Mouse (Mus musculus) brown adipose tissue, adult 24 weeks (tissue): ENCODE results near the gene Armcx6. TPM values are rescaled to one million over a fixed set of nuclear protein-coding genes. Genes with fewer than 3 reads are reported as not detected.
A peak's percentile ranks its signal among the peaks of the same experiment; 100 is the strongest.

Source experiments
- H3K27ac ChIP-seq: fragments of 200-500 bp; replicated peaks from 2 replicates; pipeline ENCODE4 v1.5.1; 2012; ENCODE audit warnings: low read depth, mild to moderate bottlenecking, low read length
- H3K4me1 ChIP-seq: fragments of 200-500 bp; 2 replicates; pipeline ENCODE4 v1.6.1; 2012; ENCODE audit warnings: low read length, mixed read lengths; ENCODE audit not compliant: control insufficient read depth, insufficient read depth, insufficient read length
- H3K4me3 ChIP-seq: fragments of 200-500 bp; 2 replicates; pipeline ENCODE4 v1.5.1; 2012; ENCODE audit warnings: low read depth, mild to moderate bottlenecking, low read length, moderate library complexity; ENCODE audit not compliant: insufficient read depth
- polyA plus RNA-seq: library from polyadenylated mRNA; stranded (reverse); fragments of >200 nt; gene quantifications from 2 replicates; pipeline ENCODE4 v1.2.4, GENCODE M21; 2012; ENCODE audit not compliant: missing spikeins, insufficient read depth, insufficient read length

The Armcx6 gene
- polyA plus RNA-seq, 1 experiment, result 0.67 TPM

DNA sequence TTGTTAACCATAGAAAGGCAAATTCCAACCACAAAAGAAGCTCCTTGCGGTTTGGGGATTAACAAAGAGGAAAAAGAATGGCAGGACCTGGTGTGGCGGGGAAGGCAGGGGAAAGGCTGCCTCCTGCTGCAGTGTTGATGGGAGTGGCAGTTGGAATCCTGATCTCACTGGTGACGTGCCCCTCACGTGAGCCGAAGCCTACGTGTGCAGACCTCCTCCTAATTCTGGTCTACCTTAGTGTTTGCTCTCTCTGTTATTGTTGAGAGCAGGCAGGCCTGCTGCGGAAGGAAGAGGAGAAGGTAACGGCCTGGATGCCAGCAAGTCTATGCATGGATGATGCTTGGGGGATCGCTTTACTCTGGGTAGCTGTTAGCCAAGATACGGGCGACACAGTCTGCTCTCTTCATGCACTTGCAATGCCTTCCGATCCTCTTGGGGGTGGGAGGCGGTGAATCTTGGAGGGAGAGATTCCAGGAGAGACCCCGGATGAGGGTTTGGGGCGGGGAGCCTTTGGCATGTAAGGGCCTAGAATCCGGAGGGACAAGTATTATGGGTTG, 33.4 kb downstream of the Armcx6 start, which contains the start of gene Armcx1:
Gene Armcx1, plus strand, starts transcription at position 212 of the 557 bp plus-strand sequence.
- H3K4me3 ChIP-seq, result peak within 1 kb of the TSS; percentile 59
- peak within 1 kb of the TSS; percentile 26; the same call in 1 of the 2 replicates for H3K27ac ChIP-seq
- no peaks in the 10 kb centered on the region for H3K4me1 ChIP-seq

- Histone ChIP-seq H3K4me1 (no peaks in the 10 kb centered on the region), H3K4me3 (no peak overlapping the region), H3K27ac (no peak overlapping the region)
Measured at GRCm38 (mm10) chrX:134716863-134717262, 34.4 kb downstream of the Armcx6 start.

Other genes starting within 250 kb of the Armcx6 start
- 54.9 and 72.7 TPM in 2 replicates for gene Timm8a1, start 209.6 kb downstream of the Armcx6 start, polyA plus RNA-seq
- gene Btk, start 167.8 kb downstream of the Armcx6 start, polyA plus RNA-seq, result 0.79 and 1.4 TPM in 2 replicates
- 283 and 306 TPM in 2 replicates for gene Rpl36a, start 165.8 kb downstream of the Armcx6 start, polyA plus RNA-seq
- gene Gla, start 150.3 kb downstream of the Armcx6 start, polyA plus RNA-seq, result 3.0 and 5.2 TPM in 2 replicates
- 44.5 and 46.4 TPM in 2 replicates for gene Hnrnph2, start 150.2 kb downstream of the Armcx6 start, polyA plus RNA-seq
- 0.40 and 0.67 TPM in 2 replicates for gene Armcx4, start 64.9 kb downstream of the Armcx6 start, polyA plus RNA-seq
- 4.3 and 8.5 TPM in 2 replicates for gene Armcx1, start 33.5 kb downstream of the Armcx6 start, polyA plus RNA-seq
- 11.7 and 16.5 TPM in 2 replicates for gene Armcx3, start 5.2 kb upstream of the Armcx6 start, polyA plus RNA-seq
- gene Armcx2, start 57.8 kb upstream of the Armcx6 start, polyA plus RNA-seq, result 2.4 and 3.0 TPM in 2 replicates
- gene Nxf2, start 213.3 kb upstream of the Armcx6 start, polyA plus RNA-seq, result not detected in 2 replicates